Mouse (Mus musculus) CD4-positive helper T cell, adult 2 months (primary cell): ENCODE data around the gene Esrrg.

Source experiments
- DNase-seq: peaks from one replicate; pipeline ENCODE4 v3.0.0-alpha.2; 2012; ENCODE audit warnings: low read depth, missing footprints, low spot score

Esrrg gene

GRCm38 (mm10) chr1:188257500-188257899 lies 648.9 kb downstream of the Esrrg start:
- no peak for DNase-seq

DNA sequence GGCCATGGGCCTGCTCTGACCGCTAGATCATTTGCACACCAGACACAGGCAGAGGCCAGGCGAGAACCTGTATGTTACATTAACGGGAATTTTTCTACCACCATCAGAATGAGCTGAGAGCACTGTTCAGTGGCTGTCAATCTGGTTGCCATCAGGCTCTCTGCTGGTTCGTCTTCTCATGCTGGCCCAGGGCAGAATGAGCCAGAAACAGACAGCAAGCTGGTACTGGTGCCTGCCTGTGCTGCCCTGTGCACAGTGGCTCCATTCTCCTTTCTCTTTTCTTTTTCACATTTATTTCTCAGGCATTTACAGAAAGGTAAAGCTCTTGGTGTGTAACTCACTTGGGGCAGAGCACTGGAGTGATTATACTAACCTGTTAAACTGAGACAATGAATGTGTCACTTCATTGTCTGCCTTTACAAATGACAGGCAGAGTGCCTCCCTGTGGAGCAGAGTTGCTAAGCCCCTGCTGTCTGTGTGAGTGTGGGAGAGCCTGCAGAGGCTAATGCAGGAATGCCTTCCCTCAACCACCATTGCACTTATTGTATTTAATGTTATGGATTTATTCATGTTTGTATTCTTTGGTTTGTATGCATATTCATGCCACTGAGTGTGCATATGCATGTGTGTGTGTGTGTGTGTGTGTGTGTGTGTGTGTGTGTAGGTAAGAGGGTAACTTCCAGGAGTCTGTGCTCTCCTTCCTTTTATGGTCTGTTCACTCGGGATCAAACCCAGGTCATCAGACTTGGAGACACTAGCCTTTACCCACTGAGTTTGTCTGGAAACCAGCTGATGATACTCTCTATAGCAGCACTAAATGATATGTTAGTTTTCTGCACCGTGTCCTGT lies 651.9 kb downstream of the Esrrg start:
- DNase-seq = no peak

DNA sequence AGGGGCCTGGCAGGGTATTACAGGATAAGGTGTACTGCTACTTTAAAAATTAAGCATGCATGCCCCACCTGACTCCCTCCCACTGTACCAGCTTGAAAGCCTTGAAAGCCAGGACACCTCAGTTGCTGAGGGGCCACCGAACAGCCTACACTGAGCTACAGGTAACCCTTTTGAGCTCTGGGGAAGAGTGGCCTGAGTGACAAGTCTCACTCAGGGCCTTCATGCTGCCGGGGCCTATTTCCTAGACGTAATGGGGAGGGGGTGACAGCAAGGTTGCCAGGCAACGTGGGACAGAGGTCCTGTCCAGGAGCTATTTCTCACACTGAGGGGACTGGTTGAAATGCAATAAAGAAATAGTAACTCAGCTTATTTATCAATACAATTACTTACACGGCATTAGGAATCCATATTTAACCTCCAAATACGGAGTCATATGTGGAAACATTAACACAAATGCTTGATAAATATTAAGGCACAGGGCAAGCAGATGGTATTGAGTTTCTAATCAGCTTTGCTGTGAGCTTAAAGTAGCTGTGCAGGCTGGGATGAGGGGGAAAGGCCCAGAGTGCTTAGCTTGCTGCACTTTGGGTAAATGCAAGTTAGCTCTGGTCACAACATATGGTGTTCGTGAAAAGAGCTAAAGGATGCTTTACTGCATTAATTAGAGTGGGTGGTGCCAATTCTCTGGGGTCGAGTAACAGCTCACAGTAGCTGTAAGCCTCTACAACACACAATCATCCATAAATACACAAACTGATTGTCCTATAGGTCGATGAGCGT lies 653.5 kb downstream of the Esrrg start, which contains the start of gene Ush2a:
Gene Ush2a (plus strand): TSS at position 121 of the 780 bp plus-strand sequence.
- DNase-seq = no peak
